Mouse (Mus musculus) stomach, embryonic 16.5 days (tissue): ENCODE results near the gene Rilp. TPM values are rescaled to one million over a fixed set of nuclear protein-coding genes. Genes with fewer than 3 reads are reported as not detected.
A peak's percentile ranks its signal among the peaks of the same experiment; 100 is the strongest.

Experiments used
- ATAC-seq: fragments of 200-750 bp; cut with Nextera tagmentation; 2 replicates; pipeline ENCODE4 v1.8.0; 2017; ENCODE audit warnings: moderate number of reproducible peaks, moderate TSS enrichment; ENCODE audit not compliant: insufficient read depth, low FRiP score
- H3K27ac ChIP-seq: fragments of 300-500 bp; sonication (generic); 2 replicates; pipeline ENCODE4 v1.5.1; 2014; ENCODE audit warnings: low read length
- H3K27me3 ChIP-seq: fragments of 300-500 bp; sonication (generic); 2 replicates; pipeline ENCODE4 v1.6.1; 2014; ENCODE audit warnings: low read length, control low read depth, mixed read lengths; ENCODE audit not compliant: control insufficient read depth, insufficient read depth
- H3K36me3 ChIP-seq: fragments of 300-500 bp; sonication (generic); 2 replicates; pipeline ENCODE4 v1.6.1; 2014; ENCODE audit warnings: low read length; ENCODE audit not compliant: control insufficient read depth, insufficient read depth
- H3K4me1 ChIP-seq: fragments of 300-500 bp; sonication (generic); 2 replicates; pipeline ENCODE4 v1.6.1; 2014; ENCODE audit warnings: low read length, control low read depth, mixed read lengths; ENCODE audit not compliant: control insufficient read depth, insufficient read depth
- H3K4me2 ChIP-seq: fragments of 300-500 bp; sonication (generic); 2 replicates; pipeline ENCODE4 v1.6.1; 2014; ENCODE audit warnings: low read depth, low read length, mixed read lengths
- H3K4me3 ChIP-seq: fragments of 300-500 bp; sonication (generic); replicated peaks from 2 replicates; pipeline ENCODE4 v1.5.1; 2014; ENCODE audit warnings: mild to moderate bottlenecking, low read length
- H3K9ac ChIP-seq: fragments of 300-500 bp; sonication (generic); 2 replicates; pipeline ENCODE4 v1.6.1; 2014; ENCODE audit warnings: low read length
- H3K9me3 ChIP-seq: fragments of 300-500 bp; sonication (generic); replicated peaks from 2 replicates; pipeline ENCODE4 v1.6.1; 2016; ENCODE audit warnings: low read length, control low read depth; ENCODE audit not compliant: control insufficient read depth
- WGBS: fragments of 180-500 bp; shearing (Covaris S2); extraction: QIAGEN DNeasy Blood & Tissue Kit; methylation state at CpG from one replicate; pipeline ENCODE4 v1.1.7; 2014; 5-methylcytosine and 5-hydroxymethylcytosine counted together
- polyA plus RNA-seq: library from polyadenylated mRNA; unstranded; fragments of >200 nt; fragmentation: Nextera tagmentation; extraction: Ambion mirVana; gene quantifications from 2 replicates; pipeline ENCODE4 v1.2.1, GENCODE M21; 2015

Rilp gene
- polyA plus RNA-seq, 1 experiment from 2014 or later, result 1.7 TPM

DNA sequence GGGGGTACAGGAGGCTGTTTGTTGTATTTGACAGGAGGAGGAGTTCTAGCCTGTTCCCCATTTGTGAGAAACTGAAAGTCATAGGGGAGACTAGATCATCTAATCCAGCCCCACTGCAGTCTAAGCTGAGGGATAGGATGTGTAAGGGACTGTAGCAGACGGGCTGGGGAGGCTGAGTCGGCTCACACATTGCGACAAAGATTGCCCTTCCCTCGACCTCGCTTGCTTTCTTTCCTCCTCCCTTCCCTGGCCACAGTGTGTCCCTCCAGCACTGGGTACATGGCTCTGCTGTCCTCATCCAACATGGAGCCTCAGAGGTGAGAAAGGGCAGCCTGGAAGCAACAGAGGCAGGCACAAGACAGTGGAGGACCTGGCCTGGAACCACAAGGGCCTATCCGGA is 44.8 kb upstream of the Rilp start:
- Histone ChIP-seq H3K9me3 (no peaks in the 10 kb centered on the region), H3K4me3 (no peak overlapping the region), H3K27me3 (no peaks in the 10 kb centered on the region), H3K4me1 (peaks cover 28% of the 10 kb centered on the region), H3K27ac (no peak overlapping the region), H3K9ac (no peak overlapping the region), H3K36me3 (0 out of 2 replicates have a peak, but pooled peaks cover 5% of the 10 kb centered on the region), H3K4me2 (no peak overlapping the region)
- WGBS, result 78% methylated on average over 6 of the region's 6 CpGs
- ATAC-seq, result no peak

DNA sequence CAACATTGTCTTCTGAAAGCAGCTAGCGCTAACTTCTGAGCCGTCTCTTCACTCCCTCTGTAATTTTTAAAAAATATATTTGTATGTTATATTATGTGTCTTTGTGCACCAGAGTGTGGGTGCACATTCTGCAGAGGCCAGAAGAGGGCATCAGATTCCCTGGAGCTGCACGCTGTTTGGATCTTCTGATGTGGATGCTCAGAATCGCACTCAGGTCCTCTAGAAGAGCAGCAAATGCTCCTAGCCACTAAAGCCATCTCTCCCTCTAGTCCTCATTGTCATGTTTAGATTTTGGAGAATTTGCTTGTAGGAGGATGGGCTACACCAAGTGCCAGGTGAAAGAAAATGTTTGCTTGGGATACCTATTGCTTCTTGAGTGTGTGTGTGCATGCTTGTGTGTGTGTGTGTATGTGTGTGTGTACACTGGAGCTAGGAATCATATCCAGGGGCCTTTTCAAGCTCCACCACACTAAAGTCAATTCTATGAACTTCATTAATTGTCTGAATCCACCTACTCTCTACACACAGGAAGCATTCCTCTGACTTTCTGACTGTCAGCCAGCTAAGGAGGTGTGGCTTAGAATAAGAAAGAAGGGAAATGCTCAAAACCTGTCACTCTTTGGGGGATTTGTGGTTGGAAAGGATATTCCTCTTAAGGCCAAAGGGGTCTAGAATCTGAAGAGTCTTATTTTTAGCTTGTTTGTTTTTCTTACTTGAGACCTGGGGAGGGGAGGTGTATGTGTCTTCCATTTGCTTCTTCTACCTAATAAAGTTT is 43.0 kb upstream of the Rilp start:
- ATAC-seq, result no peak
- no peaks in the 10 kb centered on the region for H3K9me3 ChIP-seq
- no peak overlapping the region for H3K9ac ChIP-seq
- H3K4me1 ChIP-seq, result peaks cover 25% of the 10 kb centered on the region
- H3K36me3 ChIP-seq, result 0 out of 2 replicates have a peak, but pooled peaks cover 5% of the 10 kb centered on the region
- 96% methylated on average over 4 of the region's 4 CpGs for WGBS
- H3K27me3 ChIP-seq, result no peaks in the 10 kb centered on the region
- H3K27ac ChIP-seq, result no peak overlapping the region
- H3K4me3 ChIP-seq, result no peak overlapping the region
- no peak overlapping the region for H3K4me2 ChIP-seq

DNA sequence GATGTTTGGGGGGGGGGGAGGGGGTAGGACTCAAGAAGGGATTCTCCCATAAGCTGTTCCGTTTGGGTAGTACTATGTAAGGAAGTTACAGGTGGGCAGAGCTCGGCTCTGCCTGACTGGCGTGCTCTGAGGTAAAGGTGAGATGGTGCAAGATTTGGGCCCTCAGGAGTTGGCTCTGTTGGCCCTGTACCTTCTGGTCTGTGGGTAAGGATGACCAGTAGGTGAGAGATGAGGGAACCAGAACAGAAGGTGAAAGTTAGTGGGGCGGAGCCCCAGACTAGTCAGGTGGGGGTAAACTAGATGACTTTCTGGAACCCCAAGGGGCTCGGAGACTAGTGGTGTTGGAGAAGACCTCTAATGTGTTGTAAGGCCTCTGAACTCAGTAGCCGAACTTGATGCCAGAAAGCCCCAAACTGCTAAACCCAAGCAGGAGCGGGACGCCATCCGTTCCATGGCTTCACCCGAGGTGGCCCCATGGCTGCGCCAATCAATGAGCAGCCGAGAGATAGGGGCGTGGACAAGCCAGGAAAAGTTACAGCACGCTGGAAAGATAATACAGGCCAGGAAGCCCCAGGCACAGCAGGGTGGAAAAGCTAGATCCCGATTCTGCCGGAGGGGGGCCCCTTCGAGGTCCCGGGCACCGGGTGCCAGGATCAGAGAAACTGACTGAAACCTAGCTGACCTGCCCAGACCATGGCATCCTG is 42.2 kb upstream of the Rilp start:
- H3K27ac ChIP-seq, result peak overlapping the region; percentile 17; the same call in 1 of the 2 replicates
- H3K36me3 ChIP-seq, result 0 out of 2 replicates have a peak, but pooled peaks cover 5% of the 10 kb centered on the region
- H3K4me1 ChIP-seq, result peaks cover 20% of the 10 kb centered on the region
- H3K4me3 ChIP-seq, result peak overlapping the region; percentile 59
- peak overlapping the region; percentile 87 for H3K4me2 ChIP-seq
- no peaks in the 10 kb centered on the region for H3K9me3 ChIP-seq
- H3K9ac ChIP-seq, result peak overlapping the region; percentile 82
- ATAC-seq, result peak; percentile 77
- no peaks in the 10 kb centered on the region for H3K27me3 ChIP-seq
- 17% methylated on average over 19 of the region's 19 CpGs for WGBS

GRCm38 (mm10) chr11:75468410-75468809 is 41.5 kb upstream of the Rilp start:
- ATAC-seq, result no peak
- peak overlapping the region; percentile 17; the same call in 1 of the 2 replicates for H3K27ac ChIP-seq

GRCm38 (mm10) chr11:75469261-75469660 is 40.6 kb upstream of the Rilp start:
- Histone ChIP-seq H3K4me1 (peaks cover 8% of the 10 kb centered on the region), H3K9me3 (no peaks in the 10 kb centered on the region), H3K9ac (no peak overlapping the region), H3K4me2 (no peak overlapping the region), H3K27ac (no peak overlapping the region), H3K27me3 (no peaks in the 10 kb centered on the region), H3K4me3 (no peak overlapping the region), H3K36me3 (0 out of 2 replicates have a peak, but pooled peaks cover 5% of the 10 kb centered on the region)
- ATAC-seq, result no peak
- WGBS, result 93% methylated on average over 4 of the region's 4 CpGs

More at GRCm38 (mm10) chr11:75468410-75468809, 41.5 kb upstream of the Rilp start:
- WGBS, result 56% methylated on average over 7 of the region's 7 CpGs
- H3K27me3 ChIP-seq, result no peaks in the 10 kb centered on the region
- H3K9ac ChIP-seq, result peak overlapping the region; percentile 82
- H3K36me3 ChIP-seq, result 0 out of 2 replicates have a peak, but pooled peaks cover 5% of the 10 kb centered on the region
- H3K9me3 ChIP-seq, result no peaks in the 10 kb centered on the region
- H3K4me1 ChIP-seq, result peaks cover 13% of the 10 kb centered on the region
- H3K4me2 ChIP-seq, result peak overlapping the region; percentile 87
- peak overlapping the region; percentile 59 for H3K4me3 ChIP-seq

- H3K27ac ChIP-seq, result no peak overlapping the region
- no peak for ATAC-seq
- WGBS, result 80% methylated on average over 3 of the region's 3 CpGs
These were observed 39.2 kb upstream of the Rilp start for GRCm38 (mm10) chr11:75470675-75471074.

GRCm38 (mm10) chr11:75472469-75473081 is 37.3 kb upstream of the Rilp start:
- H3K4me3 ChIP-seq, result no peak overlapping the region
- 67% methylated on average over 11 of the region's 11 CpGs for WGBS
- H3K4me1 ChIP-seq, result peaks cover 6% of the 10 kb centered on the region
- ATAC-seq, result no peak
- H3K27me3 ChIP-seq, result no peaks in the 10 kb centered on the region
- H3K9me3 ChIP-seq, result no peaks in the 10 kb centered on the region
- no peak overlapping the region for H3K4me2 ChIP-seq
- H3K9ac ChIP-seq, result no peak overlapping the region
- no peak overlapping the region for H3K27ac ChIP-seq
- no peaks in the 10 kb centered on the region for H3K36me3 ChIP-seq

More at GRCm38 (mm10) chr11:75470675-75471074, 39.2 kb upstream of the Rilp start:
- Histone ChIP-seq H3K9ac (no peak overlapping the region), H3K36me3 (0 out of 2 replicates have a peak, but pooled peaks cover under 1% of the 10 kb centered on the region), H3K4me1 (peaks cover 8% of the 10 kb centered on the region), H3K27me3 (no peaks in the 10 kb centered on the region), H3K4me2 (no peak overlapping the region), H3K9me3 (no peaks in the 10 kb centered on the region), H3K4me3 (no peak overlapping the region)

GRCm38 (mm10) chr11:75473376-75473775 is 36.5 kb upstream of the Rilp start:
- Histone ChIP-seq H3K4me2 (no peak overlapping the region), H3K4me3 (no peak overlapping the region), H3K9me3 (no peaks in the 10 kb centered on the region), H3K27me3 (no peaks in the 10 kb centered on the region), H3K27ac (no peak overlapping the region), H3K36me3 (no peaks in the 10 kb centered on the region), H3K9ac (no peak overlapping the region), H3K4me1 (peaks cover 3% of the 10 kb centered on the region)
- ATAC-seq, result no peak
- WGBS, result 55% methylated on average over 7 of the region's 7 CpGs
